Mouse (Mus musculus): ENCODE results near the gene G3bp1. TPM values are rescaled to one million over a fixed set of nuclear protein-coding genes. Genes with fewer than 3 reads are reported as not detected.

Gene G3bp1
- polyA plus RNA-seq, 1 experiment from 2014 or later: 236 TPM

DNA sequence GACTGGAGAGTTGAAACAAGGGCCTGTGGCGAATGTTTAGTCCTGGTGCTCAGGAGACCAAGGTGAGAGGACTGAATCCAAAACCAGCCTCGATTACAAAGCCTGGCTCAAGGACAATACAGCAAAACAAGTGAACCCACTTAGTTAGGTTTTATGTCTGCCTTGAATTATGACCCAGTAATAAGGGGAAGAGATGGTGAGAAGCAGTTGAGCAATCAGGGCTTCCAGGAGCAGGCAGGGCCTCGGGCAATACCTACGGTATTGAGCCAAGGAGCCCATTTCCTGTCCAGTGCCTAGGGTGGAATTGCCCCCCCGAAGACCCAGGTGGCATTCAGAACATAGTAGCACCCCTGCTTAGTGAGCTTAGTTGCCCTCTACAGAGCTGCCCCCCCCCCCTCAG lies 33.4 kb downstream of the G3bp1 start:
- Histone ChIP-seq H3K9me3 (ENCODE audit: control insufficient read depth, low read length) (no peaks in the 10 kb centered on the region), H3K36me3 (ENCODE audit: control insufficient read depth, insufficient read depth, low read length) (peaks cover 2% of the 10 kb centered on the region)
- ATAC-seq (ENCODE audit: insufficient read depth, low FRiP score, low TSS enrichment): no peak

DNA sequence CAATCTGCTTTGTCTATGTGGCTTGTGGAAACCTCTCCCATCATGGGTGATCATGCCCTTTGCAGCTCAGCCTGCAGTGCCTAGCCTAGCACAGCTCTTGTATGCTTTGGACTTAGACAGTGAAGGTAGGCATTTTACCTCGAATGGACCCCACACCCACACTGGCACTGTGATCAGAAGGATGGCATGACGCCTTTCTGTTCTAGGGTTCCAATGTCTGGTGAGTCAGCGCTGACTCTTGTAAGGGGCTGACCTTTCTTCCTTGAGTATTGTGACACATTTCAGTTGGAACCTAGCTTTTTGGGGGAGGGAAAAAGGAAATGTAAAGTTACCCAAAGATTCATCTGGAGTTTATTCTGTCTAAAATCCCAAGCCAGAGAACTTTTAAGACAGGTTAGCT lies 36.0 kb downstream of the G3bp1 start:
- ATAC-seq (ENCODE audit: insufficient read depth, low FRiP score, low TSS enrichment) (no peak), DNase-seq (ENCODE audit: low spot score) (no peak)
- no peak overlapping the region for H3K4me2 ChIP-seq (ENCODE audit: low read depth)
- no peaks in the 10 kb centered on the region for H3K27me3 ChIP-seq (ENCODE audit: control insufficient read depth, insufficient read depth, low read length)
- no peaks in the 10 kb centered on the region; the same call in 1 of the 2 replicates for H3K36me3 ChIP-seq (ENCODE audit: control insufficient read depth, insufficient read depth, low read length)
- no peak overlapping the region for H3K9ac ChIP-seq (ENCODE audit: low read length)
- H3K27ac ChIP-seq (ENCODE audit: low read depth, low read length): no peak overlapping the region
- no peak overlapping the region for H3K4me3 ChIP-seq (ENCODE audit: low read depth, low read length)
- H3K9me3 ChIP-seq (ENCODE audit: control insufficient read depth, low read length): no peaks in the 10 kb centered on the region
- H3K4me1 ChIP-seq (ENCODE audit: control insufficient read depth, insufficient read depth, low read length): no peaks in the 10 kb centered on the region
- 94% methylated on average over 3 of the region's 3 CpGs for WGBS

More for the DNA sequence above, 33.4 kb downstream of the G3bp1 start:
- no peak overlapping the region for H3K4me3 ChIP-seq (ENCODE audit: low read depth, low read length)
- WGBS: 73% methylated on average over 5 of the region's 5 CpGs
- H3K4me1 ChIP-seq (ENCODE audit: control insufficient read depth, insufficient read depth, low read length): no peaks in the 10 kb centered on the region
- no peak for DNase-seq (ENCODE audit: low spot score)
- H3K4me2 ChIP-seq (ENCODE audit: low read depth): no peak overlapping the region
- H3K27me3 ChIP-seq (ENCODE audit: control insufficient read depth, insufficient read depth, low read length): no peaks in the 10 kb centered on the region
- H3K27ac ChIP-seq (ENCODE audit: low read depth, low read length): no peak overlapping the region
- H3K9ac ChIP-seq (ENCODE audit: low read length): no peak overlapping the region

DNA sequence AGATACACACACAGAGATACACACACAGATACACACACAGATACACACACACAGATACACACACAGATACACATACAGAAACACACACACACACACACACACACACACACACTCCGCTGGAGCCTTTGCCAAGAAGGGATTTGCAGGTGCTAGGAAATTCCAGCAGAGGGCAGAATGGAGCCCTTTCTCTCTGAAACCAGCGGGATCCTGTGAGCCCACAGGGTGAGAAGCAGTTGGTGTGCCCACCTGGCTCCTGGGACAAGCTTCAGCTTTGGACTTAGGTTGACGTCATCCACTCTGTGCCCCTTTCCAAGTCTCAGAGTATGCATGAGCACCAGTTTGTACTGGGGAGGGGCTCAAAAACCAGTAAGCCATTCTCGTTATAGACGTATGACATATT lies 41.9 kb downstream of the G3bp1 start:
- Histone ChIP-seq H3K4me3 (ENCODE audit: low read depth, low read length) (no peak overlapping the region), H3K27me3 (ENCODE audit: control insufficient read depth, insufficient read depth, low read length) (no peaks in the 10 kb centered on the region), H3K4me1 (ENCODE audit: control insufficient read depth, insufficient read depth, low read length) (no peaks in the 10 kb centered on the region), H3K27ac (ENCODE audit: low read depth, low read length) (no peak overlapping the region), H3K36me3 (ENCODE audit: control insufficient read depth, insufficient read depth, low read length) (0 out of 2 replicates have a peak, but pooled peaks cover 5% of the 10 kb centered on the region), H3K4me2 (ENCODE audit: low read depth) (no peak overlapping the region), H3K9me3 (ENCODE audit: control insufficient read depth, low read length) (no peaks in the 10 kb centered on the region), H3K9ac (ENCODE audit: low read length) (no peak overlapping the region)
- 60% methylated on average over 5 of the region's 5 CpGs for WGBS
- DNase-seq (ENCODE audit: low spot score): peak; percentile 54
- ATAC-seq (ENCODE audit: insufficient read depth, low FRiP score, low TSS enrichment): 0 out of 2 replicates have a peak, but pooled peaks have one; percentile 23

DNA sequence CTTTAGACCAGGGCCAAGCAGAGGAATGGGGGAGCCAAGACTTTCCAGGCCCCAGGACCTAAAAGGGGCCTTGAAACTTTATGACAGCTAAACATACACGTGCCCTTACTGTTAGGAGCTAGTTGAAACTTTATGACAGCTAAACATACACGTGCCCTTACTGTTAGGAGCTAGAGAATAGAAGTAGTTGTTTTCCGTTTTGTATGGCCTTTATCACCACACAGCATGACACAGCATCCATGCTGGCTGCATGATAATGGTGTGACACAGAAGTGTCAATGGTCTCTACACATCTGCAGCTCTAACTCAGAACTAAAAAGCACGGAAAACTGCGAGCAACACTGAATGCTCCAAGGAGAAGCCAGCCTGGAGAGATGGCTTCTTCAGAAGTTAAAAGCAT lies 48.2 kb downstream of the G3bp1 start:
- DNase-seq (ENCODE audit: low spot score): no peak
- no peak for ATAC-seq (ENCODE audit: insufficient read depth, low FRiP score, low TSS enrichment)
- Histone ChIP-seq H3K27ac (ENCODE audit: low read depth, low read length) (no peak overlapping the region), H3K27me3 (ENCODE audit: control insufficient read depth, insufficient read depth, low read length) (no peaks in the 10 kb centered on the region), H3K9ac (ENCODE audit: low read length) (no peak overlapping the region), H3K4me2 (ENCODE audit: low read depth) (no peak overlapping the region), H3K4me3 (ENCODE audit: low read depth, low read length) (no peak overlapping the region), H3K4me1 (ENCODE audit: control insufficient read depth, insufficient read depth, low read length) (no peaks in the 10 kb centered on the region), H3K9me3 (ENCODE audit: control insufficient read depth, low read length) (no peaks in the 10 kb centered on the region), H3K36me3 (ENCODE audit: control insufficient read depth, insufficient read depth, low read length) (0 out of 2 replicates have a peak, but pooled peaks cover 5% of the 10 kb centered on the region)
- WGBS: 67% methylated on average over 5 of the region's 5 CpGs

DNA sequence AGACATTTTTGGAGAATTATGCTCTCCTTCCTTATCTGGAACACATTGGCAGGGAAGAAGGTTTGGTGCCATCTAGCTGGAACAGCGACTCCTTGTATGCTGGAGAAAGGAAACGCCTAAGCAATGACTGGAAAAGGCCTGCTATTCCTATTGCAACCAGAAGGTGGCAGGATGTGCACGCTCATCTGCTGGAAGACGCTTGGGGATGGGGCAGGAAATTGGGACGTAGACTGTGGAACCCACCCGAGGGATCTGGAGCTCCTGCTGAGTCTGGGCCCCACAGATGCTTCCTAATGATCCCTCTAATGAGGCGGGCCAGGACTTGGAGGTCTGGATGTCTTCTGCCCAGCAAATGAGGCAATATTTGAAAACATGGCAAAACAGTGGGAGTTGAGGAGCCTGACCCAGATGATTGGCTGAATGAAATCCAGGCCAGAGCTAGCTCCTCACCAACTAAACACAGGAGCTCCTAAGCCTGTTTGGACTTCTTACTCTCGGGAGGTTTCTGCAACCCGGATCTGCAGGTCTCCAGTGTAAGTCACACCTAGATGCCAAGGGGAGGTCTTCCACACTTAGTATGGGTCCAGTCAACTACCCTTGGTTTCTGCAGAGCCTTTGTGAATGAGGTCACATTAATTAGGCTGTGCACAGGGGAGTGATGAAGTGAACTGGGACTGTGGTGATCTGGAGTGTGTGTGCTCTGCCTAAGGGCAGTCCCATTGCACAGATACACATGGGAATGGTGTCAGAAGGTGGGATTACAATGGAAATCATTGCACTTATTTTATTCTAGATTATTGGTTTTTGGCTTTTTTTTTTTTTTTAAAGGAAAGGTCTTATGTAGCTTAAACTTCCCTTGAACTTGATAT lies 49.6 kb downstream of the G3bp1 start:
- no peak overlapping the region for H3K4me2 ChIP-seq (ENCODE audit: low read depth)

DNA sequence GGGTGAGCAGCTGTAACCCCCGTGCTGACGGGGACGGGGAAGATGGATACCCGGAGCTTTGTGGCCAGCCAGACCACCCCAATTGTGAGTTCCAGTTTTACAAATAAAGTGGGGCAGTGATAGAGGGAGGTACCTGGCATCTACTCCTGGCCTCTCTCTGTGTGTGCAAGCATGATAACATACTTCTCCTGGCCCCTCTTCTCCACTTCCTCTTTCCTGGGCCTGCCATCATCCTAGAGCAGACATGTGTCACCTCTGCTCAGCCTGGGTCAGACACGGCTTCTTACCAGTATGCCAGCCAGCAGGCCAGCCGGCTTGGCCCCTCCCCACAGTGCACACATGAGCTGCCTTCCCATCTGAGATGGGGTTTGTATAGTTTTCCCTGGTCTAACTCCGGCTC lies 61.3 kb downstream of the G3bp1 start:
- peaks cover 14% of the 10 kb centered on the region for H3K36me3 ChIP-seq (ENCODE audit: control insufficient read depth, insufficient read depth, low read length)
- WGBS: 84% methylated on average over 7 of the region's 7 CpGs
- H3K9me3 ChIP-seq (ENCODE audit: control insufficient read depth, low read length): no peaks in the 10 kb centered on the region

More for the DNA sequence above, 49.6 kb downstream of the G3bp1 start:
- H3K4me1 ChIP-seq (ENCODE audit: control insufficient read depth, insufficient read depth, low read length): no peaks in the 10 kb centered on the region
- 5% methylated on average over 9 of the region's 9 CpGs for WGBS
- DNase-seq (ENCODE audit: low spot score): peak; percentile 72
- peaks cover 2% of the 10 kb centered on the region; the same call in 1 of the 2 replicates for H3K36me3 ChIP-seq (ENCODE audit: control insufficient read depth, insufficient read depth, low read length)
- ATAC-seq (ENCODE audit: insufficient read depth, low FRiP score, low TSS enrichment): no peak
- H3K27me3 ChIP-seq (ENCODE audit: control insufficient read depth, insufficient read depth, low read length): no peaks in the 10 kb centered on the region
- H3K9me3 ChIP-seq (ENCODE audit: control insufficient read depth, low read length): no peaks in the 10 kb centered on the region
- no peak overlapping the region for H3K27ac ChIP-seq (ENCODE audit: low read depth, low read length)
- H3K9ac ChIP-seq (ENCODE audit: low read length): no peak overlapping the region
- H3K4me3 ChIP-seq (ENCODE audit: low read depth, low read length): no peak overlapping the region

DNA sequence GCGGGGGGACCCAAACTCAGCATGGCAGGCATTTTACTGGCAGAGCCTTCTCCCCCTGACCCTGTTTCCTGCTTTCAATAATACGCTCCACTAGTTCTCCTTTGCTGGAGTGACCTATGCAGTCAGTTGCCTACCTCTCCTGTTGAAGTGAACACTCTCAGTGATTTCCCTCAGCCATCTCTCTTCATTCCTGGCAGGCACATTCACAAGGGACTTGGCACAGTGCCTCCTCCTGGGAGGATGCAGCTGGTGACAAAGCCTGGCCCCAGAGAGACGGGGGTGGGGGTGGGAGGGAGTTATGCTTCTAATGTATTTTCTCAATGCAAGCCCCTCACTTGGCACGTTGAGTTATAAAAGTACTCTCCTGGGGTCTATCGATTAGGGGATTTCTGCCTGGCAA lies 63.9 kb downstream of the G3bp1 start:
- H3K36me3 ChIP-seq (ENCODE audit: control insufficient read depth, insufficient read depth, low read length): peaks cover 14% of the 10 kb centered on the region
- H3K9me3 ChIP-seq (ENCODE audit: control insufficient read depth, low read length): no peaks in the 10 kb centered on the region

More for the DNA sequence above, 61.3 kb downstream of the G3bp1 start:
- DNase-seq (ENCODE audit: low spot score) (no peak), ATAC-seq (ENCODE audit: insufficient read depth, low FRiP score, low TSS enrichment) (no peak)
- Histone ChIP-seq H3K27me3 (ENCODE audit: control insufficient read depth, insufficient read depth, low read length) (no peaks in the 10 kb centered on the region), H3K4me1 (ENCODE audit: control insufficient read depth, insufficient read depth, low read length) (no peaks in the 10 kb centered on the region), H3K4me2 (ENCODE audit: low read depth) (no peak overlapping the region), H3K4me3 (ENCODE audit: low read depth, low read length) (no peak overlapping the region), H3K27ac (ENCODE audit: low read depth, low read length) (no peak overlapping the region), H3K9ac (ENCODE audit: low read length) (no peak overlapping the region)

DNA sequence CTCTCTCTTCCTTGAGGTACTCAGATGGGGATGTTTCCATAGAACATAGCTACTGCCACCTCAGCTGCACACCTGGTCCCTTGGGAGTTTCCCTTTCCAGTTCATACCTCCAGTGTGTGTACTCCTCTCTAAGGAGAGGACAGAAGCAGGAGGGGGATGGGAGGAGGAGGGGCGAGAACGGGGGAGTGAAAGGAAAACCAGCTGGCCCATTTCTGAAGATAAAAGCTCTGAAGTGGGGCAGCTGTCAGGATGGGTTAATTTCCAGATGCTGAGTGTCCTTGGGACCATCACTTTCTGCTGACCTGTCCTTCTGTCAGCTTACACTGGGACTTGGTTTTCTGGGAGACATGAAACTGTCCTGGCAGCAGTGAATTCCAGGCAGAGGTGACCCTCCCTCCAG lies 65.3 kb downstream of the G3bp1 start:
- ATAC-seq (ENCODE audit: insufficient read depth, low FRiP score, low TSS enrichment): no peak
- Histone ChIP-seq H3K4me2 (ENCODE audit: low read depth) (no peak overlapping the region), H3K9me3 (ENCODE audit: control insufficient read depth, low read length) (no peaks in the 10 kb centered on the region), H3K9ac (ENCODE audit: low read length) (no peak overlapping the region), H3K4me1 (ENCODE audit: control insufficient read depth, insufficient read depth, low read length) (no peaks in the 10 kb centered on the region), H3K36me3 (ENCODE audit: control insufficient read depth, insufficient read depth, low read length) (peaks cover 10% of the 10 kb centered on the region), H3K4me3 (ENCODE audit: low read depth, low read length) (no peak overlapping the region), H3K27me3 (ENCODE audit: control insufficient read depth, insufficient read depth, low read length) (no peaks in the 10 kb centered on the region), H3K27ac (ENCODE audit: low read depth, low read length) (no peak overlapping the region)
- WGBS: 45% methylated on average over 2 of the region's 2 CpGs
- no peak for DNase-seq (ENCODE audit: low spot score)

More for the DNA sequence above, 63.9 kb downstream of the G3bp1 start:
- H3K4me1 ChIP-seq (ENCODE audit: control insufficient read depth, insufficient read depth, low read length): no peaks in the 10 kb centered on the region
- no peaks in the 10 kb centered on the region for H3K27me3 ChIP-seq (ENCODE audit: control insufficient read depth, insufficient read depth, low read length)
- DNase-seq (ENCODE audit: low spot score) (no peak), ATAC-seq (ENCODE audit: insufficient read depth, low FRiP score, low TSS enrichment) (no peak)
- H3K9ac ChIP-seq (ENCODE audit: low read length): no peak overlapping the region
- no peak overlapping the region for H3K27ac ChIP-seq (ENCODE audit: low read depth, low read length)
- H3K4me3 ChIP-seq (ENCODE audit: low read depth, low read length): no peak overlapping the region
- no peak overlapping the region for H3K4me2 ChIP-seq (ENCODE audit: low read depth)
- WGBS: 81% methylated on average over 5 of the region's 5 CpGs

DNA sequence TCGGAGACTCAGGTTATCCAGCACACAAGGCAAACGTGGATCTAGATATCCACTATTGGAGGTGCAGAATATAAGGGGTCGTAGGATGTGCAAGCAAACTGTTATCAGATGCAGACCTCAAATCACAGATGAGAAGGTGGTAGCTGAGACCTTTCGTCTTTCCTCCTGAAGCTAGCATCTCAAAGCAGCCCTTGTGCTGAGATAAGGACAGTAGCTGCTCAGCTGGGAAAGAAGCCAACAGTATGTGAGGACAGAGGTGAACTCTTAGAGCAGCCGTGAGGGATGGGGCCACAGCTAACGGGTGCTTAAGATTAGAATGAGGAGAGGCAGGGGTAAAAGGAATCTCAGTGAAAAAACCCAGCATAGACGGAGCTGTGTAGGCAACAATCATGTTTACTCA lies 72.6 kb downstream of the G3bp1 start:
- no peak overlapping the region for H3K9ac ChIP-seq (ENCODE audit: low read length)
- no peak overlapping the region for H3K27ac ChIP-seq (ENCODE audit: low read depth, low read length)
- no peaks in the 10 kb centered on the region for H3K4me1 ChIP-seq (ENCODE audit: control insufficient read depth, insufficient read depth, low read length)
- ATAC-seq (ENCODE audit: insufficient read depth, low FRiP score, low TSS enrichment): no peak
- H3K36me3 ChIP-seq (ENCODE audit: control insufficient read depth, insufficient read depth, low read length): no peaks in the 10 kb centered on the region
- H3K4me2 ChIP-seq (ENCODE audit: low read depth): no peak overlapping the region
- H3K27me3 ChIP-seq (ENCODE audit: control insufficient read depth, insufficient read depth, low read length): no peaks in the 10 kb centered on the region
- no peak overlapping the region for H3K4me3 ChIP-seq (ENCODE audit: low read depth, low read length)
- H3K9me3 ChIP-seq (ENCODE audit: control insufficient read depth, low read length): no peaks in the 10 kb centered on the region
- no peak for DNase-seq (ENCODE audit: low spot score)
- 76% methylated on average over 7 of the region's 7 CpGs for WGBS
